Mouse (Mus musculus): ENCODE measurements around the gene Abhd16a. TPM values are rescaled to one million over a fixed set of nuclear protein-coding genes. Genes with fewer than 3 reads are reported as not detected.

Abhd16a gene
- polyA plus RNA-seq, 1 experiment from 2014 or later: 77.1 TPM

- 85% methylated on average over 11 of the region's 11 CpGs for WGBS
- Histone ChIP-seq H3K4me1 (ENCODE audit: control insufficient read depth, insufficient read depth, low read length) (0 out of 2 replicates have a peak, but pooled peaks cover 2% of the 10 kb centered on the region), H3K27me3 (ENCODE audit: control insufficient read depth, insufficient read depth, low read length) (no peaks in the 10 kb centered on the region), H3K9me3 (ENCODE audit: control insufficient read depth, low read depth, low read length) (no peaks in the 10 kb centered on the region), H3K4me2 (replicated peaks; ENCODE audit: low read depth, low read length) (no peak overlapping the region), H3K9ac (replicated peaks; ENCODE audit: low read depth, low read length) (no peak overlapping the region), H3K4me3 (ENCODE audit: low read depth, low read length) (no peak overlapping the region), H3K27ac (ENCODE audit: low read length) (no peak overlapping the region), H3K36me3 (ENCODE audit: control insufficient read depth, insufficient read depth, low read length) (peaks cover 62% of the 10 kb centered on the region)
- no peak for ATAC-seq (ENCODE audit: insufficient number of reproducible peaks, insufficient read depth, low FRiP score, low read depth)
Measured at GRCm38 (mm10) chr17:35101161-35101560, 12.1 kb downstream of the Abhd16a start.

GRCm38 (mm10) chr17:35102299-35102698 lies 13.2 kb downstream of the Abhd16a start:
- WGBS: 72% methylated on average over 8 of the region's 8 CpGs
- peaks cover 52% of the 10 kb centered on the region for H3K36me3 ChIP-seq (ENCODE audit: control insufficient read depth, insufficient read depth, low read length)
- no peak overlapping the region for H3K27ac ChIP-seq (ENCODE audit: low read length)
- no peak for ATAC-seq (ENCODE audit: insufficient number of reproducible peaks, insufficient read depth, low FRiP score, low read depth)
- H3K27me3 ChIP-seq (ENCODE audit: control insufficient read depth, insufficient read depth, low read length): no peaks in the 10 kb centered on the region
- H3K4me1 ChIP-seq (ENCODE audit: control insufficient read depth, insufficient read depth, low read length): 0 out of 2 replicates have a peak, but pooled peaks cover 3% of the 10 kb centered on the region
- H3K9ac ChIP-seq (replicated peaks; ENCODE audit: low read depth, low read length): no peak overlapping the region
- no peak overlapping the region for H3K4me2 ChIP-seq (replicated peaks; ENCODE audit: low read depth, low read length)
- no peaks in the 10 kb centered on the region for H3K9me3 ChIP-seq (ENCODE audit: control insufficient read depth, low read depth, low read length)
- H3K4me3 ChIP-seq (ENCODE audit: low read depth, low read length): no peak overlapping the region

- no peak overlapping the region for H3K27ac ChIP-seq (ENCODE audit: low read length)
- H3K4me1 ChIP-seq (ENCODE audit: control insufficient read depth, insufficient read depth, low read length): 0 out of 2 replicates have a peak, but pooled peaks cover 3% of the 10 kb centered on the region
- H3K9ac ChIP-seq (replicated peaks; ENCODE audit: low read depth, low read length): no peak overlapping the region
- peaks cover 43% of the 10 kb centered on the region for H3K36me3 ChIP-seq (ENCODE audit: control insufficient read depth, insufficient read depth, low read length)
- WGBS: 67% methylated on average over 6 of the region's 6 CpGs
- H3K9me3 ChIP-seq (ENCODE audit: control insufficient read depth, low read depth, low read length): no peaks in the 10 kb centered on the region
- no peak overlapping the region for H3K4me2 ChIP-seq (replicated peaks; ENCODE audit: low read depth, low read length)
- no peak overlapping the region for H3K4me3 ChIP-seq (ENCODE audit: low read depth, low read length)
- ATAC-seq (ENCODE audit: insufficient number of reproducible peaks, insufficient read depth, low FRiP score, low read depth): no peak
- H3K27me3 ChIP-seq (ENCODE audit: control insufficient read depth, insufficient read depth, low read length): no peaks in the 10 kb centered on the region
Measured at GRCm38 (mm10) chr17:35103221-35103690, 14.2 kb downstream of the Abhd16a start.

- Histone ChIP-seq H3K4me3 (ENCODE audit: low read depth, low read length) (no peak overlapping the region), H3K27me3 (ENCODE audit: control insufficient read depth, insufficient read depth, low read length) (no peaks in the 10 kb centered on the region), H3K9me3 (ENCODE audit: control insufficient read depth, low read depth, low read length) (no peaks in the 10 kb centered on the region), H3K4me1 (ENCODE audit: control insufficient read depth, insufficient read depth, low read length) (0 out of 2 replicates have a peak, but pooled peaks cover 3% of the 10 kb centered on the region), H3K27ac (ENCODE audit: low read length) (no peak overlapping the region), H3K4me2 (replicated peaks; ENCODE audit: low read depth, low read length) (no peak overlapping the region), H3K36me3 (ENCODE audit: control insufficient read depth, insufficient read depth, low read length) (peaks cover 36% of the 10 kb centered on the region), H3K9ac (replicated peaks; ENCODE audit: low read depth, low read length) (no peak overlapping the region)
- WGBS: 90% methylated on average over 7 of the region's 7 CpGs
- no peak for ATAC-seq (ENCODE audit: insufficient number of reproducible peaks, insufficient read depth, low FRiP score, low read depth)
Measured at GRCm38 (mm10) chr17:35104079-35104478, 15.0 kb downstream of the Abhd16a start.

GRCm38 (mm10) chr17:35104754-35105153 lies 15.7 kb downstream of the Abhd16a start:
- Histone ChIP-seq H3K9me3 (ENCODE audit: control insufficient read depth, low read depth, low read length) (no peaks in the 10 kb centered on the region), H3K36me3 (ENCODE audit: control insufficient read depth, insufficient read depth, low read length) (peaks cover 33% of the 10 kb centered on the region), H3K4me2 (replicated peaks; ENCODE audit: low read depth, low read length) (no peak overlapping the region), H3K27me3 (ENCODE audit: control insufficient read depth, insufficient read depth, low read length) (no peaks in the 10 kb centered on the region), H3K4me3 (ENCODE audit: low read depth, low read length) (no peak overlapping the region), H3K4me1 (ENCODE audit: control insufficient read depth, insufficient read depth, low read length) (0 out of 2 replicates have a peak, but pooled peaks cover 3% of the 10 kb centered on the region), H3K9ac (replicated peaks; ENCODE audit: low read depth, low read length) (no peak overlapping the region), H3K27ac (ENCODE audit: low read length) (no peak overlapping the region)
- ATAC-seq (ENCODE audit: insufficient number of reproducible peaks, insufficient read depth, low FRiP score, low read depth): no peak
- 79% methylated on average over 6 of the region's 6 CpGs for WGBS

- Histone ChIP-seq H3K9ac (replicated peaks; ENCODE audit: low read depth, low read length) (no peak overlapping the region), H3K27me3 (ENCODE audit: control insufficient read depth, insufficient read depth, low read length) (no peaks in the 10 kb centered on the region), H3K36me3 (ENCODE audit: control insufficient read depth, insufficient read depth, low read length) (peaks cover 23% of the 10 kb centered on the region), H3K4me3 (ENCODE audit: low read depth, low read length) (no peak overlapping the region), H3K27ac (ENCODE audit: low read length) (no peak overlapping the region), H3K9me3 (ENCODE audit: control insufficient read depth, low read depth, low read length) (no peaks in the 10 kb centered on the region), H3K4me1 (ENCODE audit: control insufficient read depth, insufficient read depth, low read length) (0 out of 2 replicates have a peak, but pooled peaks cover 3% of the 10 kb centered on the region), H3K4me2 (replicated peaks; ENCODE audit: low read depth, low read length) (no peak overlapping the region)
- no peak for ATAC-seq (ENCODE audit: insufficient number of reproducible peaks, insufficient read depth, low FRiP score, low read depth)
- 27% methylated on average over 13 of the region's 13 CpGs for WGBS
Measured at GRCm38 (mm10) chr17:35105740-35106389, 16.8 kb downstream of the Abhd16a start.

- H3K36me3 ChIP-seq (ENCODE audit: control insufficient read depth, insufficient read depth, low read length): peaks cover 17% of the 10 kb centered on the region
- no peaks in the 10 kb centered on the region for H3K27me3 ChIP-seq (ENCODE audit: control insufficient read depth, insufficient read depth, low read length)
- no peak overlapping the region for H3K9ac ChIP-seq (replicated peaks; ENCODE audit: low read depth, low read length)
- no peak overlapping the region for H3K4me3 ChIP-seq (ENCODE audit: low read depth, low read length)
- WGBS: 69% methylated on average over 3 of the region's 3 CpGs
- 0 out of 2 replicates have a peak, but pooled peaks cover 3% of the 10 kb centered on the region for H3K4me1 ChIP-seq (ENCODE audit: control insufficient read depth, insufficient read depth, low read length)
- ATAC-seq (ENCODE audit: insufficient number of reproducible peaks, insufficient read depth, low FRiP score, low read depth): no peak
- H3K9me3 ChIP-seq (ENCODE audit: control insufficient read depth, low read depth, low read length): no peaks in the 10 kb centered on the region
- no peak overlapping the region for H3K27ac ChIP-seq (ENCODE audit: low read length)
- no peak overlapping the region for H3K4me2 ChIP-seq (replicated peaks; ENCODE audit: low read depth, low read length)
Measured at GRCm38 (mm10) chr17:35106522-35106921, 17.5 kb downstream of the Abhd16a start.

- H3K36me3 ChIP-seq (ENCODE audit: control insufficient read depth, insufficient read depth, low read length): peaks cover 1% of the 10 kb centered on the region; the same call in 1 of the 2 replicates
- no peak for ATAC-seq (ENCODE audit: insufficient number of reproducible peaks, insufficient read depth, low FRiP score, low read depth)
- no peak within 1 kb of the TSS for H3K4me2 ChIP-seq (replicated peaks; ENCODE audit: low read depth, low read length)
- 87% methylated on average over 6 of the region's 6 CpGs for WGBS
- H3K9me3 ChIP-seq (ENCODE audit: control insufficient read depth, low read depth, low read length): no peaks in the 10 kb centered on the region
- 0 out of 2 replicates have a peak, but pooled peaks cover 3% of the 10 kb centered on the region for H3K4me1 ChIP-seq (ENCODE audit: control insufficient read depth, insufficient read depth, low read length)
- no peak within 1 kb of the TSS for H3K27ac ChIP-seq (ENCODE audit: low read length)
- no peak within 1 kb of the TSS for H3K4me3 ChIP-seq (ENCODE audit: low read depth, low read length)
- no peaks in the 10 kb centered on the region for H3K27me3 ChIP-seq (ENCODE audit: control insufficient read depth, insufficient read depth, low read length)
- no peak within 1 kb of the TSS for H3K9ac ChIP-seq (replicated peaks; ENCODE audit: low read depth, low read length)
Measured at GRCm38 (mm10) chr17:35108097-35108496, 19.0 kb downstream of the Abhd16a start, which contains the start of gene Ly6g5c. Gene Ly6g5c (plus strand): TSS chr17:35108279.

All from stomach, embryonic 14.5 days (tissue).